Mouse (Mus musculus) forebrain, embryonic 12.5 days (tissue): ENCODE measurements around the gene Tas2r109. TPM values are rescaled to one million over a fixed set of nuclear protein-coding genes. Genes with fewer than 3 reads are reported as not detected.
"Not testable (repeated sequence)": the region's sequence is repeated elsewhere in the genome, so short reads cannot be mapped to it uniquely, and the experiment has no call there.

ENCODE experiments used
- ATAC-seq: fragments of 200-750 bp; cut with Nextera tagmentation; 2 replicates; pipeline ENCODE4 v1.8.0; 2017; ENCODE audit warnings: moderate TSS enrichment; ENCODE audit not compliant: low FRiP score
- H3K27ac ChIP-seq: fragments of 300-500 bp; sonication (generic); 2 replicates; pipeline ENCODE4 v1.5.1; 2016; ENCODE audit warnings: mild to moderate bottlenecking
- H3K27me3 ChIP-seq: fragments of 300-500 bp; sonication (generic); 2 replicates; pipeline ENCODE4 v1.6.1; 2016; ENCODE audit warnings: mild to moderate bottlenecking
- H3K36me3 ChIP-seq: fragments of 300-500 bp; sonication (generic); replicated peaks from 2 replicates; pipeline ENCODE4 v1.6.1; 2016; ENCODE audit warnings: mild to moderate bottlenecking
- H3K4me1 ChIP-seq: fragments of 300-500 bp; sonication (generic); 2 replicates; pipeline ENCODE4 v1.6.1; 2016
- H3K4me2 ChIP-seq: fragments of 300-500 bp; sonication (generic); 2 replicates; pipeline ENCODE4 v1.6.1; 2016; ENCODE audit warnings: mild to moderate bottlenecking, moderate library complexity
- H3K4me3 ChIP-seq: fragments of 300-500 bp; sonication (generic); replicated peaks from 2 replicates; pipeline ENCODE4 v1.5.1; 2016; ENCODE audit warnings: mild to moderate bottlenecking
- H3K9ac ChIP-seq: fragments of 300-500 bp; sonication (generic); 2 replicates; pipeline ENCODE4 v1.6.1; 2016; ENCODE audit warnings: mild to moderate bottlenecking
- H3K9me3 ChIP-seq: fragments of 300-500 bp; sonication (generic); 2 replicates; pipeline ENCODE4 v1.6.1; 2016
- WGBS: fragments of 180-500 bp; shearing (Covaris S2); methylation state at CpG from one replicate; pipeline ENCODE4 v1.1.7; 2016; 5-methylcytosine and 5-hydroxymethylcytosine counted together
- polyA plus RNA-seq: library from polyadenylated mRNA; unstranded; fragments of >200 nt; fragmentation: Nextera tagmentation; extraction: Ambion mirVana; gene quantifications from 2 replicates; pipeline ENCODE4 v1.2.1, GENCODE M21; 2016

Gene Tas2r109
- polyA plus RNA-seq, result not detected in 2 replicates

DNA sequence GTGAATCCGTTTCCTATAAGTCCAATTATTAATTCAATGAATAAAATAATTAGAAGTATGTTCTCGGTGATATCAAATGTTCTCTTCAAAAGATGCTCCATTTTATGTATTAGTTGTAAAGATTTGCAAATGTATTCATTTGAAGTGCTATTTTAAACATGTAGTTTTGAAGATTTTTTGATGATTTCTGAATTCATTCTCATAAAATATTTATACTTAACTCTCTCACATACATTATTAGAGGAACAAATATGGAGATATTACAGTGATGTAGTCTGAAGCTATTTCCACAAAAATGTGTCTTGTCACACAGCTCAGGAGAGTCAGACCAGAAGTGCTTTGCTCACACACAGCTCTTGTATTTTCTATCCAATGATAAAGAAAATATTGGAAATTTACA is at the start of gene Tas2r109:
TSS of gene Tas2r109 (minus strand) at position 101 of the 400 bp plus-strand sequence.
- H3K9me3 ChIP-seq, result no peaks in the 10 kb centered on the region
- no peak within 1 kb of the TSS for H3K4me3 ChIP-seq
- no peaks in the 10 kb centered on the region for H3K27me3 ChIP-seq
- H3K36me3 ChIP-seq, result no peaks in the 10 kb centered on the region
- H3K4me2 ChIP-seq, result no peak within 1 kb of the TSS
- H3K4me1 ChIP-seq, result no peaks in the 10 kb centered on the region
- no peak for ATAC-seq
- no peak within 1 kb of the TSS for H3K27ac ChIP-seq
- H3K9ac ChIP-seq, result no peak within 1 kb of the TSS
- 81% methylated on average over 2 of the region's 2 CpGs for WGBS

DNA sequence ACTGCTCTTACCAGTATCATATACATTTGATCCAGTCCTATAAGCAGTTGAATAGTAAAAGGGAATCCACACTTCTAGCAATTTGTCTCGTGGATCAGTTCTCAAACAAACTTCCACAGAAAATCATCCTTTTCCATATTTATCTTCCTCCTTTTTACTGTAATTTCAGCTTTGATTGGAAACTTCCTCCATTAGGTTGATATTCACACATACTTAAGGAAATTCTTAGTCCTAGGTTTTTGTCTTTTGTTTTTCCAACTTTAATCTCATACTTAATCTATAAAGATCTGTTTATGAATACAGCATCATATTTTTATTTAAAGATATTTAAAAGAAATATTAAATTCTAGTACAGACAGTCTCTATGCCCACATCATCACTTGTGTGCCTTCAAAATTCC is 22.9 kb downstream of the Tas2r109 start, which contains the start of gene Tas2r131:
TSS of gene Tas2r131 (minus strand) at position 101 of the 400 bp plus-strand sequence.
- Histone ChIP-seq H3K4me2 (no peak within 1 kb of the TSS), H3K9me3 (no peaks in the 10 kb centered on the region), H3K4me3 (no peak within 1 kb of the TSS), H3K4me1 (no peaks in the 10 kb centered on the region), H3K27me3 (no peaks in the 10 kb centered on the region), H3K27ac (no peak within 1 kb of the TSS), H3K9ac (no peak within 1 kb of the TSS), H3K36me3 (no peaks in the 10 kb centered on the region)
- no peak for ATAC-seq
- 71% methylated on average over 1 of the region's 1 CpGs for WGBS

DNA sequence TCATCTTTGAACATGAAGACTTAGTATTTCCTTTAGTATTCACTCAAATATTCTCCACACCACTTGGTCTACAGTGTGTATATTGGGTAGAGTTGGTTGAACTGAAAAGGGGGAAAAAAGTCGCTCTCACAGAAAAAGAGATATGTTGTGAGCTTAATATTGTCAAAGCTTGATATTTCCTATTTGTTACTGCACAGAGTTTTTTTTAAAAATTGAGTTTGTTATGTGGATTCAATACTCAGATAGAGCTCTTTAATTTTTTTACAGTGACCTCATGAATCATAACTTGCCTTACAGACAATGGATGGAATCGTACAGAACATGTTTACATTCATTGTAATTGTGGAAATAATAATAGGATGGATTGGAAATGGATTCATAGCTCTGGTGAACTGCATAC is 30.0 kb downstream of the Tas2r109 start, which contains the start of gene Tas2r129:
TSS of gene Tas2r129 (plus strand) at position 301 of the 400 bp plus-strand sequence.
- 79% methylated on average over 2 of the region's 2 CpGs for WGBS
- ATAC-seq, result no peak

GRCm38 (mm10) chr6:132941376-132941775 is 39.4 kb downstream of the Tas2r109 start:
- not testable (repeated sequence) for H3K4me3 ChIP-seq, H3K27ac ChIP-seq, H3K9me3 ChIP-seq, H3K27me3 ChIP-seq, H3K36me3 ChIP-seq, H3K4me1 ChIP-seq, H3K9ac ChIP-seq, H3K4me2 ChIP-seq, ATAC-seq

More for the DNA sequence above, 30.0 kb downstream of the Tas2r109 start, which contains the start of gene Tas2r129:
- no peak within 1 kb of the TSS for H3K4me2 ChIP-seq
- no peaks in the 10 kb centered on the region for H3K9me3 ChIP-seq
- no peaks in the 10 kb centered on the region for H3K36me3 ChIP-seq
- H3K27ac ChIP-seq, result no peak within 1 kb of the TSS
- no peak within 1 kb of the TSS for H3K9ac ChIP-seq
- no peaks in the 10 kb centered on the region for H3K27me3 ChIP-seq
- H3K4me3 ChIP-seq, result no peak within 1 kb of the TSS
- no peaks in the 10 kb centered on the region for H3K4me1 ChIP-seq

Other genes with a start within 250 kb of the Tas2r109 start
- gene Tas2r115, start 242.9 kb downstream of the Tas2r109 start, polyA plus RNA-seq, result not detected in 2 replicates
- gene Tas2r124, start 226.2 kb downstream of the Tas2r109 start, polyA plus RNA-seq, result not detected in 2 replicates
- not detected in 2 replicates for gene Tas2r102, start 218.8 kb downstream of the Tas2r109 start, polyA plus RNA-seq
- not detected in 2 replicates for gene Tas2r136, start 202.8 kb downstream of the Tas2r109 start, polyA plus RNA-seq
- gene Tas2r117, start 178.1 kb downstream of the Tas2r109 start, polyA plus RNA-seq, result not detected in 2 replicates
- gene Tas2r123, start 133.8 kb downstream of the Tas2r109 start, polyA plus RNA-seq, result not detected in 2 replicates
- gene Tas2r116, start 125.5 kb downstream of the Tas2r109 start, polyA plus RNA-seq, result not detected in 2 replicates
- not detected in 2 replicates for gene Tas2r110, start 113.0 kb downstream of the Tas2r109 start, polyA plus RNA-seq
- not detected in 2 replicates for gene Tas2r113, start 88.0 kb downstream of the Tas2r109 start, polyA plus RNA-seq
- gene Tas2r125, start 71.3 kb downstream of the Tas2r109 start, polyA plus RNA-seq, result not detected in 2 replicates
- gene Tas2r129, start 29.9 kb downstream of the Tas2r109 start, polyA plus RNA-seq, result not detected in 2 replicates
- not detected in 2 replicates for gene Tas2r131, start 23.0 kb downstream of the Tas2r109 start, polyA plus RNA-seq
- not detected in 2 replicates for gene Tas2r103, start 56.1 kb upstream of the Tas2r109 start, polyA plus RNA-seq
- gene Tas2r140, start 74.9 kb upstream of the Tas2r109 start, polyA plus RNA-seq, result not detected in 2 replicates
- gene Smim10l1, start 123.9 kb upstream of the Tas2r109 start, polyA plus RNA-seq, result 100.0 and 102 TPM in 2 replicates